Mouse (Mus musculus) megakaryocyte progenitor cell, adult 5-6 weeks (primary cell): ENCODE measurements around the gene Mettl2. TPM values are rescaled to one million over a fixed set of nuclear protein-coding genes. Genes with fewer than 3 reads are reported as not detected.

Experiments
- total RNA-seq, 2 experiments: library from RNA; stranded (forward) in 1 of 2; stranded (reverse) in 1 of 2; fragments of 157-497, 149-512 nt in 1 of 2; fragments of 200-1000 nt in 1 of 2; gene quantifications; 2 replicates each; pipeline versions ENCODE4 v1.2.3 to v1.2.4; 2015 to 2017

Mettl2 gene
- total RNA-seq, 2 experiments from 2014 or later = 18.8 to 30.6 TPM

Other genes with a start within 250 kb of the Mettl2 start
- gene Efcab3, start 62.8 kb upstream of the Mettl2 start, total RNA-seq (2015) = not detected in 2 replicates
- not detected in 2 replicates for gene Efcab3, start 62.8 kb upstream of the Mettl2 start, total RNA-seq (2017)
- not detected in 2 replicates for gene Gm10842, start 20.5 kb downstream of the Mettl2 start, total RNA-seq (2015)
- gene Gm10842, start 20.5 kb downstream of the Mettl2 start, total RNA-seq (2017) = not detected in 2 replicates
- 45.0 and 53.0 TPM in 2 replicates for gene Tlk2, start 52.4 kb downstream of the Mettl2 start, total RNA-seq (2015)
- 58.3 and 73.3 TPM in 2 replicates for gene Tlk2, start 52.4 kb downstream of the Mettl2 start, total RNA-seq (2017)
- not detected in 2 replicates for gene Mrc2, start 166.2 kb downstream of the Mettl2 start, total RNA-seq (2015)
- gene Mrc2, start 166.2 kb downstream of the Mettl2 start, total RNA-seq (2017) = 0.41 TPM in 1 of 2 replicates, not detected in the other